Mouse (Mus musculus) G1E (cell line): Measurements from ENCODE around the gene Tubb4b.

Experiments
- CTCF ChIP-seq: IDR thresholded peaks from 2 replicates; pipeline ENCODE4 v1.5.1; 2012; ENCODE audit warnings: low read depth, low read length, inconsistent platforms, mixed read lengths
- GATA1 ChIP-seq: IDR thresholded peaks from 2 replicates; pipeline ENCODE4 v1.6.1; 2012; ENCODE audit warnings: borderline replicate concordance, low read length, inconsistent platforms, mixed read lengths
- GATA2 ChIP-seq: IDR thresholded peaks from 2 replicates; pipeline ENCODE4 v1.6.1; 2012; ENCODE audit warnings: low read depth, low read length, inconsistent platforms, borderline replicate concordance
- POLR2AphosphoS5 ChIP-seq: IDR thresholded peaks from 2 replicates; pipeline ENCODE4 v1.6.1; 2012; ENCODE audit warnings: low read depth, low read length, inconsistent platforms; ENCODE audit not compliant: insufficient replicate concordance
- TAL1 ChIP-seq: conservative IDR thresholded peaks from 2 replicates; pipeline ENCODE4 v1.6.1; 2012; ENCODE audit warnings: low read depth, low read length, inconsistent platforms, mixed read lengths

- TF ChIP-seq CTCF (no peak), GATA1 (no peak), TAL1 (no peak), POLR2AphosphoS5 (no peak), GATA2 (no peak)
Observed at GRCm38 (mm10) chr2:25194486-25195171, 29.9 kb downstream of the Tubb4b start.
